Mouse (Mus musculus) embryonic facial prominence, embryonic 12.5 days (tissue): ENCODE data around the gene Hsd11b1. TPM values are rescaled to one million over a fixed set of nuclear protein-coding genes. Genes with fewer than 3 reads are reported as not detected.

Source experiments
- polyA plus RNA-seq: library from polyadenylated mRNA; unstranded; fragments of >200 nt; fragmentation: Nextera tagmentation; extraction: Ambion mirVana; gene quantifications from 2 replicates; pipeline ENCODE4 v1.2.1, GENCODE M21; 2016

Hsd11b1 gene
- polyA plus RNA-seq, 1 experiment from 2014 or later: 0.60 TPM

Other genes with a start within 250 kb of the Hsd11b1 start
- 4.3 and 4.5 TPM in 2 replicates for gene Syt14, start 228.3 kb downstream of the Hsd11b1 start, polyA plus RNA-seq
- gene Diexf, start 133.8 kb downstream of the Hsd11b1 start, polyA plus RNA-seq: 9.0 and 10.4 TPM in 2 replicates
- gene Irf6, start 111.0 kb downstream of the Hsd11b1 start, polyA plus RNA-seq: 17.3 and 18.3 TPM in 2 replicates
- 16.3 and 18.1 TPM in 2 replicates for gene A130010J15Rik, start 96.0 kb downstream of the Hsd11b1 start, polyA plus RNA-seq
- gene Traf3ip3, start 62.4 kb downstream of the Hsd11b1 start, polyA plus RNA-seq: 3.9 and 4.0 TPM in 2 replicates
- 2.0 and 2.2 TPM in 2 replicates for gene Lamb3, start 56.4 kb downstream of the Hsd11b1 start, polyA plus RNA-seq
- gene G0s2, start 9.1 kb upstream of the Hsd11b1 start, polyA plus RNA-seq: 14.0 and 17.1 TPM in 2 replicates
- 24.4 and 26.3 TPM in 2 replicates for gene Camk1g, start 106.2 kb upstream of the Hsd11b1 start, polyA plus RNA-seq